Mouse (Mus musculus) G1E-ER4 (cell line): ENCODE data around the gene Rtraf. TPM values are rescaled to one million over a fixed set of nuclear protein-coding genes. Genes with fewer than 3 reads are reported as not detected.

Source experiments
- GATA1 ChIP-seq: IDR thresholded peaks from one replicate; pipeline ENCODE4 v1.8.0; 2012; ENCODE audit warnings: low read length, inconsistent platforms
- polyA plus RNA-seq: library from polyadenylated mRNA; stranded (reverse); fragments of >175 nt; gene quantifications from 2 replicates; pipeline ENCODE4 v1.2.3, GENCODE M21; 2012

Rtraf gene
- polyA plus RNA-seq, 1 experiment: 247 TPM

- no peak for TF ChIP-seq GATA1
Measured at GRCm38 (mm10) chr14:19807858-19808257, 15.8 kb downstream of the Rtraf start.

- no peak for TF ChIP-seq GATA1
Measured at GRCm38 (mm10) chr14:19807339-19807738, 16.3 kb downstream of the Rtraf start.

- TF ChIP-seq GATA1: no peak
Measured at GRCm38 (mm10) chr14:19803623-19804022, 20.0 kb downstream of the Rtraf start.

GRCm38 (mm10) chr14:19803222-19803621 lies 20.4 kb downstream of the Rtraf start:
- TF ChIP-seq GATA1: no peak

- no peak for TF ChIP-seq GATA1
Measured at GRCm38 (mm10) chr14:19801474-19802215, 22.0 kb downstream of the Rtraf start.

- no peak for TF ChIP-seq GATA1
Measured at GRCm38 (mm10) chr14:19800485-19800884, 23.1 kb downstream of the Rtraf start.

GRCm38 (mm10) chr14:19796541-19797304 lies 26.9 kb downstream of the Rtraf start:
- TF ChIP-seq GATA1: no peak

GRCm38 (mm10) chr14:19794881-19795280 lies 28.7 kb downstream of the Rtraf start:
- TF ChIP-seq GATA1: no peak

- no peak for TF ChIP-seq GATA1
Measured at GRCm38 (mm10) chr14:19788443-19788842, 35.2 kb downstream of the Rtraf start.

- no peak for TF ChIP-seq GATA1
Measured at GRCm38 (mm10) chr14:19785797-19786588, 37.6 kb downstream of the Rtraf start.

GRCm38 (mm10) chr14:19777945-19778344 lies 45.7 kb downstream of the Rtraf start:
- no peak for TF ChIP-seq GATA1

GRCm38 (mm10) chr14:19777365-19777764 lies 46.3 kb downstream of the Rtraf start:
- no peak for TF ChIP-seq GATA1

GRCm38 (mm10) chr14:19776890-19777289 lies 46.7 kb downstream of the Rtraf start:
- TF ChIP-seq GATA1: no peak

- no peak for TF ChIP-seq GATA1
Measured at GRCm38 (mm10) chr14:19776179-19776578, 47.4 kb downstream of the Rtraf start.

- TF ChIP-seq GATA1: no peak
Measured at GRCm38 (mm10) chr14:19775491-19775890, 48.1 kb downstream of the Rtraf start.

- TF ChIP-seq GATA1: no peak
Measured at GRCm38 (mm10) chr14:19774036-19774628, 49.5 kb downstream of the Rtraf start.

- TF ChIP-seq GATA1: no peak
Measured at GRCm38 (mm10) chr14:19771173-19771572, 52.5 kb downstream of the Rtraf start.
